Mouse (Mus musculus) intestine, embryonic 14.5 days (tissue): ENCODE measurements at regions not wholly inside any gene's neighbourhood (a gene's known extent, or its start where the extent isn't known, plus 50 kb on each side); places are given as distances from the start of the nearest gene placed in this dataset.

Source experiments
- ATAC-seq: fragments of 200-750 bp; cut with Nextera tagmentation; replicated peaks from 2 replicates; pipeline ENCODE4 v1.8.0; 2017; ENCODE audit warnings: low read depth, moderate number of reproducible peaks, moderate TSS enrichment, moderate library complexity; ENCODE audit not compliant: low FRiP score, low TSS enrichment
- DNase-seq: peaks from one replicate; pipeline ENCODE4 v3.0.0-alpha.2; 2018; ENCODE audit warnings: low spot score
- H3K27ac ChIP-seq: fragments of 300-500 bp; sonication (generic); 2 replicates; pipeline ENCODE4 v1.5.1; 2014; ENCODE audit warnings: low read depth, mild to moderate bottlenecking, control low read depth
- H3K27me3 ChIP-seq: fragments of 300-500 bp; sonication (generic); replicated peaks from 2 replicates; pipeline ENCODE4 v1.6.1; 2014; ENCODE audit warnings: low read length, control low read depth; ENCODE audit not compliant: control insufficient read depth, insufficient read depth
- H3K36me3 ChIP-seq: fragments of 300-500 bp; sonication (generic); 2 replicates; pipeline ENCODE4 v1.6.1; 2014; ENCODE audit warnings: low read length, control low read depth; ENCODE audit not compliant: control insufficient read depth, insufficient read depth
- H3K4me1 ChIP-seq: fragments of 300-500 bp; sonication (generic); replicated peaks from 2 replicates; pipeline ENCODE4 v1.6.1; 2014; ENCODE audit warnings: low read length, control low read depth, mixed read lengths; ENCODE audit not compliant: control insufficient read depth, insufficient read depth
- H3K4me2 ChIP-seq: fragments of 300-500 bp; sonication (generic); 2 replicates; pipeline ENCODE4 v1.6.1; 2014; ENCODE audit warnings: low read length
- H3K4me3 ChIP-seq: fragments of 300-500 bp; sonication (generic); 2 replicates; pipeline ENCODE4 v1.5.1; 2014; ENCODE audit warnings: low read depth, low read length, control low read depth, mixed read lengths
- H3K9ac ChIP-seq: fragments of 300-500 bp; sonication (generic); 2 replicates; pipeline ENCODE4 v1.6.1; 2014; ENCODE audit warnings: mild to moderate bottlenecking, low read length
- H3K9me3 ChIP-seq: fragments of 300-500 bp; sonication (generic); 2 replicates; pipeline ENCODE4 v1.6.1; 2016; ENCODE audit warnings: low read length, control low read depth; ENCODE audit not compliant: control insufficient read depth
- WGBS: fragments of 180-500 bp; shearing (Covaris S2); extraction: QIAGEN DNeasy Blood & Tissue Kit; methylation state at CpG from one replicate; pipeline ENCODE4 v1.1.7; 2014; 5-methylcytosine and 5-hydroxymethylcytosine counted together

DNA sequence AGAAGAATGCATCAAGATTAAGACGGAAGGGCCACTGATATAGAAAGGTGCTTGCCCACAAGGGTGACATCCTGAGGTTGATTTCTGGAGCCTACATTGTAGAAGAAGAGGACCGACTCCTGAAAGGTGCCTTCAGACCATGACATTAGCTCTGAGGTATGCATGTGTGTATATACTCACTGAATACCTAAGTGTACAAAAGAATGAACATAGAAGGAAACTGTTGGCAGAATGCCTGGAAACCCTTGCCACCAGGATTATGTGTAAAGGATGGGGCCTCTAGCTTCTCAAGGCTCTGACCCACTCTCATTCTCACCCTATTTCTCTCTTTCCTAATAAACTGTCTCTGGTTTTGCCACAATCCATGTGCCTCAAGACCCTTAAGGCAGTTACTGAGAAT lies 90.7 kb upstream of the Ercc6l2 start:
- Histone ChIP-seq H3K9me3 (no peaks in the 10 kb centered on the region), H3K27ac (peak overlapping the region; percentile 69; the same call in 1 of the 2 replicates), H3K4me3 (no peak overlapping the region), H3K9ac (no peak overlapping the region), H3K36me3 (no peaks in the 10 kb centered on the region), H3K4me1 (peaks cover 36% of the 10 kb centered on the region), H3K4me2 (no peak overlapping the region), H3K27me3 (no peaks in the 10 kb centered on the region)
- ATAC-seq (no peak), DNase-seq (no peak)
- WGBS: 74% methylated on average over 2 of the region's 2 CpGs

DNA sequence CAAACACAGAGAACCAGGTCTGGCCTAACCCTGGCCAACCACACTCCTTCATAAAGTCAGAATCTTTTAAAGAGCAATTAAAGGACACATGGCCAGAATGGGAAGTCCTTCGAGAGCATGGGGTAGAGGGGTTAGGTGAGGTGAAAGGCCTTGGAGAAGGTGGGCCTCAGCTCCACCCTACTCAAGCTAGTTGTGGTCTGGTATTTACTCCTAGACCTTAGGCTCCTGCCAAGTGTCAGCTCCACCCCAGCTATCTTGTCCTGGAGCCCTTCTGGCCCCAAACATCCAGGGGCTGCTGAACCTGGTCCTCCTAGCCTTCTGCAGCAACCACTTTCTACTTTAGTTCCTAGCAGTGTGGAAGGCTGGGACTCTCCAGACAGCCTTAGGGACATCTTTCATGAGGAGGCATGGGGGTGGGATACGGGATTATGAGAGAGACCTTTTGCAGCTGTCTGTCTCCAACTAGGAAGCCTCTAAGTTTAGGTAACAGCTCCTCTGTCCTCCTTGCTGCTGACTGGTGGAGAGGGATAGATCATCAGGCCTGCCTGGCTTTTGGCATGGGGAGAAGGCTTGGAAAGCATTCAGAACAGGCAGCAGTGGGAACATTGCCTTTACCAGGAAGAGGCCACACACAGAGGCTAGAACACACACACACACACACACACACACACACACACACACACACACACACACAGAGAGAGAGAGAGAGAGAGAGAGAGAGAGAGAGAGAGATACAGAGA lies 90.0 kb upstream of the Ercc6l2 start:
- Histone ChIP-seq H3K4me2 (no peak overlapping the region), H3K9ac (no peak overlapping the region), H3K4me3 (no peak overlapping the region), H3K36me3 (no peaks in the 10 kb centered on the region), H3K9me3 (no peaks in the 10 kb centered on the region), H3K4me1 (peaks cover 29% of the 10 kb centered on the region), H3K27me3 (no peaks in the 10 kb centered on the region), H3K27ac (peak overlapping the region; percentile 69; the same call in 1 of the 2 replicates)
- DNase-seq (no peak), ATAC-seq (0 out of 2 replicates have a peak, but pooled peaks have one; percentile 33)
- WGBS: 48% methylated on average over 2 of the region's 2 CpGs

DNA sequence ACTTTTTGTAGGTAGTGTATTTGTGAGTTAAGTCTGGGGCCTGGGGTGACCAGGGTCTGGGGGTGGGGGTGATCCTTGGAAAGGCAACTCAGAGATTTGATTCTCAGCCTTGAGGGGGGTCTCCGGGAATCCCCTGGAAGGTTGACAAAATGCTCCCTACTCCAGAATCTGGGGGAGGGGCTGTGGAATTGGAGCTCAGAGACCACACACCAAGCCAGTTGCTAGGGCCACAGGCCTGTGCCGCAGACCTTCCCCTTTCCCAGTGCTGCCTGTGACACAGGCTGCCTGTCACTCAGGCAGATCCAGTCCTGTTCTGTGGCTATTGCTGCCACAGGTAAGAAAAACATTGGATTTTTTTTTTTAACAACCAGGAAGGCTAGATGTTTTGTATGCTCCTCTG lies 89.0 kb upstream of the Ercc6l2 start:
- Histone ChIP-seq H3K9me3 (no peaks in the 10 kb centered on the region), H3K36me3 (no peaks in the 10 kb centered on the region), H3K27me3 (no peaks in the 10 kb centered on the region), H3K27ac (peak overlapping the region; percentile 69), H3K4me2 (no peak overlapping the region), H3K9ac (no peak overlapping the region), H3K4me1 (peaks cover 23% of the 10 kb centered on the region), H3K4me3 (no peak overlapping the region)
- 25% methylated on average over 2 of the region's 2 CpGs for WGBS
- no peak for ATAC-seq
- DNase-seq: no peak

DNA sequence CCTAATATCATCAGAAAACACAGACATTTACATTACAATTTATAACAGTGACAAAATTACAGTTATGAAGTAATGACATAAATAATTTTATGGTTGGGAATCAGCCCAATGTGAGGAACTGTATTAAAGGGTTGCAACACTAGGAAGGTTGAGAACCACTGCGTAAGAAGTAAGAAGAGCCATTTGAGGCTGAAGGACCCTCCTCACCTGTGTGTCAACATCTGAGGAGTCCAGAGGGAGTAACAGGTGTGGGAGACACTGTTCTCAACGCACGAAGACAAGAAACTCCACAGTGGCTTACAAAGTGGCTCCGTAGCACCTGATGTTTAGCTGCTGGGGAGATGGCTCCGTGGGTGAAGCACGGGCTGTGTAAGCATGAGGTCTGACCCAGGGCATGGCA lies 88.5 kb upstream of the Ercc6l2 start:
- peaks cover 21% of the 10 kb centered on the region for H3K4me1 ChIP-seq
- no peak overlapping the region for H3K4me2 ChIP-seq
- no peaks in the 10 kb centered on the region for H3K36me3 ChIP-seq
- no peak overlapping the region for H3K27ac ChIP-seq
- no peak for DNase-seq
- H3K9ac ChIP-seq: no peak overlapping the region
- H3K4me3 ChIP-seq: no peak overlapping the region
- H3K27me3 ChIP-seq: no peaks in the 10 kb centered on the region
- ATAC-seq: no peak
- WGBS: 82% methylated on average over 6 of the region's 6 CpGs
- no peaks in the 10 kb centered on the region for H3K9me3 ChIP-seq

DNA sequence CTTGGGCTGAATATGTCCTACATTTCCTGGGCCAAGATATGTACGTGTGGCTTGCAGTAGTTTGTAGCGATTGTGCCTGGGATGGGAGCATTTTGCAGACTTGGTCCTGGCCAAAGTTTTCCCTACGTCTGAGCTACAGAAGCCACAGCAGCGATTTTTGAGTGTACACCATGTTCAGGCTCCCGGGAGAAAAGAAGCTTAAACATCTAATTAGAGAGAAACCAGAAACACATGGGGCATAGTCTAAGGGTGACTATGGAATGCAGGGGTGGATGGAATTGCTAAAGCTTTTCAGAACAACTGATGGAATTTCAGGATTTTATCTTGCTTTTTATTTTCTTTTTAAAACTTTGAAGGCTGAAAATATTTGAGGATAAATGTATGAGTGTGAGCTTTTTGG lies 79.3 kb upstream of the Ercc6l2 start:
- H3K27ac ChIP-seq: no peak overlapping the region
- ATAC-seq (no peak), DNase-seq (no peak)
- H3K27me3 ChIP-seq: no peaks in the 10 kb centered on the region
- no peak overlapping the region for H3K4me3 ChIP-seq
- no peaks in the 10 kb centered on the region for H3K36me3 ChIP-seq
- H3K9me3 ChIP-seq: no peaks in the 10 kb centered on the region
- no peak overlapping the region for H3K9ac ChIP-seq
- 89% methylated on average over 5 of the region's 5 CpGs for WGBS
- no peak overlapping the region for H3K4me2 ChIP-seq
- no peaks in the 10 kb centered on the region for H3K4me1 ChIP-seq

DNA sequence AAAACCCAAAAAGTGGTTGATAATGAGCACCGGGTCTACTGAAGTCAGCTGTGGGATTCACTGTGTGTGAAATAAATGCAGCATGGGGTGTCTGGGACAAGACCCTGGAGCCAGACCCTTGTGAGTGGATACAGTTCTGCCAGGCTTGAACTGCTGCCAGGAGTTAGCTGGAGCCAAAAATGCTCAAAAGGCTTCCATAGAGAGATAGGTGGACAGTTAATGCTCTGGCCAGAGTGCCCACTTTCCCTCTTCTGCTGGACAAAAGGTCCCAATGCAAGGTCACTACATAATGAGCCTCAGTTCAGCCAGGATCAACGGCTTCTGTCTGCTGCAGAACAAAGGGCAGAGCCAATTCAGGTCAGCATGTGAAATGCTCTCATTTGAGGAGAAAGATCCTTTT lies 73.2 kb upstream of the Ercc6l2 start:
- no peak for DNase-seq
- whole genome bisulfite sequencing: 74% methylated on average over 2 of the region's 2 CpGs
- H3K4me2 ChIP-seq: no peak overlapping the region
- no peaks in the 10 kb centered on the region for H3K4me1 ChIP-seq
- no peak for ATAC-seq
- H3K27ac ChIP-seq: no peak overlapping the region
- no peak overlapping the region for H3K4me3 ChIP-seq
- H3K27me3 ChIP-seq: no peaks in the 10 kb centered on the region
- no peaks in the 10 kb centered on the region for H3K36me3 ChIP-seq
- H3K9me3 ChIP-seq: no peaks in the 10 kb centered on the region
- H3K9ac ChIP-seq: no peak overlapping the region

DNA sequence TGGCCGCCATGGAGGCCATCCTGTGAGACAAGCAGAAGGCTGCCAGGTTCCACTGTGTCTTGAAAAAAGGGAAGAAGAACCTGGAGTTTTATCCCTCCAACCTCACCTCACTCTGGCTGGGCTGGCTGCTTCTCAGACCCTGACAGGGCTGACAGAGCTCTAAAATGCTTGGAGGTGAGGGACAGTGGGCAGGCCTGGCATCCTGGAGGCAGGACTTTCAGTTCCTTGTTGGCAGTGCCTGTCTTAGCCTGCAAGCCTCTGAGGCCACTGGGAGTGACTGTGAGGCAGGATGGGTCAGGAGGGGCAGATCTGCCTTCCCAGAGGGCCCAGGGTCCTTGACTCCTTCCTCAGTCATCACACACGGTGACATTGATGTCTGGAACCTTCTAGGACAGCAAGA lies 66.3 kb upstream of the Ercc6l2 start:
- ATAC-seq (no peak), DNase-seq (no peak)
- 87% methylated on average over 2 of the region's 2 CpGs for WGBS
- H3K27ac ChIP-seq: no peak overlapping the region
- no peaks in the 10 kb centered on the region for H3K36me3 ChIP-seq
- no peak overlapping the region for H3K9ac ChIP-seq
- H3K4me1 ChIP-seq: no peaks in the 10 kb centered on the region
- H3K4me2 ChIP-seq: no peak overlapping the region
- no peaks in the 10 kb centered on the region for H3K27me3 ChIP-seq
- H3K4me3 ChIP-seq: no peak overlapping the region
- H3K9me3 ChIP-seq: peaks cover 9% of the 10 kb centered on the region; the same call in 1 of the 2 replicates

DNA sequence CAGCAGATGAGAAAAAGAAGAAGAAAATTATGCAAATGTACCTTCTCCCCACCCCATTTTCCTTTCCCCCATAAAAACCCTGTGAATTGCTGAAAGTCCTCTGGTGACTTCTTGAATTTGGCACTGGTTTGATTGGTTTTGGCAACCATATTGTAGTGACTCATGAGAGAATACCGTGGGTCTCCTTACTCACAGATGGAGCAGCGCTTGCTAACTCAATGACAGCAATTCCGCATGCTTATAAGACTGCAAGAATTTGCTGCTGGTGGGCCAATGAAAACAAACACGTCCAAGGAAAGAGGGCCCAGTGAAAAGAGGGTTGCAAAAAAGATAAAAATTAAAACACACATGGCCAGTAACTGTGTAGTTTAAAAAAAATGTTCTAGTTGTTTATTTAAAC lies 65.0 kb upstream of the Ercc6l2 start:
- Histone ChIP-seq H3K4me1 (no peaks in the 10 kb centered on the region), H3K27ac (no peak overlapping the region), H3K9me3 (peaks cover 9% of the 10 kb centered on the region; the same call in 1 of the 2 replicates), H3K4me2 (no peak overlapping the region), H3K9ac (no peak overlapping the region), H3K4me3 (no peak overlapping the region), H3K36me3 (no peaks in the 10 kb centered on the region), H3K27me3 (no peaks in the 10 kb centered on the region)
- 67% methylated on average over 4 of the region's 4 CpGs for WGBS
- ATAC-seq (no peak), DNase-seq (no peak)

DNA sequence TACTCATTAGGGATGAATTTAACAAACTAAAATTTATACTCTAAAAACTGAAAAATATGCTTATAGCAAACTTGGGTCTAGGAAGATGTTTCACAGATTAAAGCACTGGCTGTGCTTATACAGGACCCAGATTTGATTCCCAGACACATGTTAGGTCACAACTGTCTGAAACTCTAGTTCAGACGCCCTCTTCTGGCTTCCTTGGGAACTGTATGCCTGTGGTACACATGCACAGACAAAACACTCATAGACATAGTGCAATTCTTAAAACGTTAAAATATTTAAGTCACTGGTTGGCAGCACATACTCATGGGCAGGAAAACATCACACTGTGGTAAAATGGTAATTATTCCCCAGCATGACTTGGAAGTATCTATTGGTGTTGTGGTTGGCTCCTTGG lies 63.8 kb upstream of the Ercc6l2 start:
- 63% methylated on average over 2 of the region's 2 CpGs for WGBS

More for the DNA sequence above, 63.8 kb upstream of the Ercc6l2 start:
- Histone ChIP-seq H3K27me3 (no peaks in the 10 kb centered on the region), H3K4me2 (no peak overlapping the region), H3K9me3 (peaks cover 9% of the 10 kb centered on the region; the same call in 1 of the 2 replicates), H3K4me3 (no peak overlapping the region), H3K4me1 (no peaks in the 10 kb centered on the region), H3K27ac (no peak overlapping the region), H3K36me3 (no peaks in the 10 kb centered on the region), H3K9ac (no peak overlapping the region)
- DNase-seq (no peak), ATAC-seq (no peak)
